Mouse (Mus musculus) testis, adult 2 months (tissue): ENCODE measurements at regions not wholly inside any gene's neighbourhood (a gene's known extent, or its start where the extent isn't known, plus 50 kb on each side); places are given as distances from the start of the nearest gene placed in this dataset.

Experiments
- CTCF ChIP-seq: fragments of 200-500 bp; IDR thresholded peaks from 2 replicates; pipeline ENCODE4 v1.5.1; 2012; ENCODE audit warnings: low read depth, mild to moderate bottlenecking, inconsistent platforms, low read length, moderate library complexity; ENCODE audit not compliant: control insufficient read depth, insufficient read depth, insufficient replicate concordance
- POLR2A ChIP-seq: fragments of 200-500 bp; IDR thresholded peaks from 2 replicates; pipeline ENCODE4 v1.6.1; 2012; ENCODE audit warnings: low read depth, mild to moderate bottlenecking, inconsistent platforms, low read length, moderate library complexity; ENCODE audit not compliant: control insufficient read depth

GRCm38 (mm10) chr1:150212454-150212853 is 106.8 kb upstream of the Pdc start:
- TF ChIP-seq POLR2A (no peak), CTCF (no peak)
